Mouse (Mus musculus) heart, adult 2 months (tissue): ENCODE measurements around the gene Abhd12.

ENCODE experiments used
- CTCF ChIP-seq: fragments of 200-600 bp; IDR thresholded peaks from 2 replicates; pipeline ENCODE4 v1.8.1; 2022; ENCODE audit warnings: antibody characterized with exemption, mild to moderate bottlenecking, moderate library complexity
- EP300 ChIP-seq: fragments of 200-500 bp; IDR thresholded peaks from 2 replicates; pipeline ENCODE4 v1.6.1; 2011; ENCODE audit warnings: low read depth, low read length, control low read depth; ENCODE audit not compliant: insufficient read depth
- POLR2A ChIP-seq: fragments of 200-500 bp; IDR thresholded peaks from 2 replicates; pipeline ENCODE4 v1.6.1; 2011; ENCODE audit warnings: mild to moderate bottlenecking, low read depth, low read length, control low read depth; ENCODE audit not compliant: insufficient read depth

- TF ChIP-seq CTCF: no peak
- TF ChIP-seq POLR2A: 0 out of 2 replicates have a peak, but pooled peaks have one; percentile 22
- no peak for TF ChIP-seq EP300
Observed at GRCm38 (mm10) chr2:150842049-150842461, 62.5 kb downstream of the Abhd12 start.
